Mouse (Mus musculus) heart, embryonic 11.5 days (tissue): ENCODE measurements around the gene Ikzf3. TPM values are rescaled to one million over a fixed set of nuclear protein-coding genes. Genes with fewer than 3 reads are reported as not detected.

Experiments used
- ATAC-seq: fragments of 200-750 bp; cut with Nextera tagmentation; replicated peaks from 2 replicates; pipeline ENCODE4 v1.8.0; 2017; ENCODE audit warnings: moderate library complexity; ENCODE audit not compliant: insufficient number of reproducible peaks, low FRiP score, low TSS enrichment
- H3K27ac ChIP-seq: fragments of 300-500 bp; sonication (generic); 2 replicates; pipeline ENCODE4 v1.5.1; 2014; ENCODE audit warnings: mild to moderate bottlenecking, low read depth, low read length
- H3K27me3 ChIP-seq: fragments of 300-500 bp; sonication (generic); 2 replicates; pipeline ENCODE4 v1.6.1; 2014; ENCODE audit warnings: mild to moderate bottlenecking, low read length, mixed read lengths; ENCODE audit not compliant: control insufficient read depth, insufficient read depth
- H3K36me3 ChIP-seq: fragments of 300-500 bp; sonication (generic); 2 replicates; pipeline ENCODE4 v1.6.1; 2014; ENCODE audit warnings: mild to moderate bottlenecking, low read length, moderate library complexity, mixed read lengths; ENCODE audit not compliant: control insufficient read depth, insufficient read depth
- H3K4me1 ChIP-seq: fragments of 300-500 bp; sonication (generic); 2 replicates; pipeline ENCODE4 v1.6.1; 2014; ENCODE audit warnings: low read length; ENCODE audit not compliant: control insufficient read depth, insufficient read depth
- H3K4me2 ChIP-seq: fragments of 300-500 bp; sonication (generic); 2 replicates; pipeline ENCODE4 v1.6.1; 2014; ENCODE audit warnings: mild to moderate bottlenecking, moderate library complexity
- H3K4me3 ChIP-seq: fragments of 300-500 bp; sonication (generic); 2 replicates; pipeline ENCODE4 v1.5.1; 2014; ENCODE audit warnings: low read depth, low read length
- H3K9ac ChIP-seq: fragments of 300-500 bp; sonication (generic); 2 replicates; pipeline ENCODE4 v1.6.1; 2014; ENCODE audit warnings: mild to moderate bottlenecking, low read depth, low read length, moderate library complexity
- H3K9me3 ChIP-seq: fragments of 300-500 bp; sonication (generic); replicated peaks from 2 replicates; pipeline ENCODE4 v1.6.1; 2016; ENCODE audit warnings: low read length; ENCODE audit not compliant: control insufficient read depth
- WGBS: fragments of 180-500 bp; shearing (Covaris S2); extraction: QIAGEN DNeasy Blood & Tissue Kit; methylation state at CpG from one replicate; pipeline ENCODE4 v1.1.7; 2014; ENCODE audit not compliant: insufficient replicate concordance; 5-methylcytosine and 5-hydroxymethylcytosine counted together
- polyA plus RNA-seq: library from polyadenylated mRNA; unstranded; fragments of >200 nt; fragmentation: Nextera tagmentation; extraction: Ambion mirVana; gene quantifications from 2 replicates; pipeline ENCODE4 v1.2.1, GENCODE M21; 2014

Gene Ikzf3
- polyA plus RNA-seq, 1 experiment from 2014 or later = 0.13 TPM

DNA sequence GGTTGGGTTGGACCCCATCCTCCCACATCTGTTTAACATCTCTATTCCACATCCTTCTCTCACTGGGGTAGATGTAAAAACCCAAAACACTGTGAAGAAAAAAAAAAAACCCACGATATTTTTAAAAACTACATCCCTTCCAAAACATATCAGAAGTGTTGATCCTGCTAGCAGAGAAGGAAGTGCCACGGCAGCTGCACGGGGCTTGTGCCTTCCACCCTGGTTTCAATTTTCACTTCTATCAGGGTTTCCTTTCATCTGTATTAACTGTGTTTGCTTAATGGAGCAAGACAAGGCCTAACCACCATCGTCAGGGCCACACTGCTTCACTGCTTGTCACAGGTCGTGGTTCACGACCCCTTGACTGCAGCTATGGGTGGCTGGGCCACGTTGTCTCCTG lies 52.9 kb downstream of the Ikzf3 start:
- Histone ChIP-seq H3K4me2 (no peak overlapping the region), H3K27ac (no peak overlapping the region), H3K27me3 (no peaks in the 10 kb centered on the region), H3K4me1 (no peaks in the 10 kb centered on the region), H3K9ac (no peak overlapping the region), H3K9me3 (no peaks in the 10 kb centered on the region), H3K36me3 (no peaks in the 10 kb centered on the region), H3K4me3 (no peak overlapping the region)
- ATAC-seq = no peak
- 23% methylated on average over 7 of the region's 7 CpGs for WGBS

DNA sequence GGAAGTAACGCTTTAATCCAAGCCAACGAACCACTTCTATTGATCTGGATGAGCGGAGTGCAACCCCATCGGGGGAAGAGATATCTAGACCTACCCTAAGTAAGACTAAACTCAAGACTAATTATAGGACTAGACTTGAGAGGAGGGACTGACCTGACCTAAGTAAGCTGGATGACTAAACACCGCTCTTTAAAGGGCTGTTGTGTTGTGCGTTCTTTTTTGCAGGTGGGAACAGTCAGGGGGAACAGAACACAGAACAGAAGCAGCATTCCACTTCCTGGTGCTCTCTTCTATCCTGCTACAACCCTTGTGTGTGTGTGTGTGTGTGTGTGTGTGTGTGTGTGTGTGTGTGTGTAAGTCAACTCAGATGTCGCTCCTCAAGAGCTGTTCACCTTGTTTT lies 54.3 kb downstream of the Ikzf3 start:
- H3K9me3 ChIP-seq = no peaks in the 10 kb centered on the region
- no peak for ATAC-seq
- no peak overlapping the region for H3K9ac ChIP-seq
- no peak overlapping the region for H3K4me3 ChIP-seq
- WGBS = 62% methylated on average over 7 of the region's 7 CpGs
- no peak overlapping the region for H3K4me2 ChIP-seq
- H3K36me3 ChIP-seq = no peaks in the 10 kb centered on the region
- no peaks in the 10 kb centered on the region for H3K4me1 ChIP-seq
- H3K27ac ChIP-seq = no peak overlapping the region
- H3K27me3 ChIP-seq = no peaks in the 10 kb centered on the region

DNA sequence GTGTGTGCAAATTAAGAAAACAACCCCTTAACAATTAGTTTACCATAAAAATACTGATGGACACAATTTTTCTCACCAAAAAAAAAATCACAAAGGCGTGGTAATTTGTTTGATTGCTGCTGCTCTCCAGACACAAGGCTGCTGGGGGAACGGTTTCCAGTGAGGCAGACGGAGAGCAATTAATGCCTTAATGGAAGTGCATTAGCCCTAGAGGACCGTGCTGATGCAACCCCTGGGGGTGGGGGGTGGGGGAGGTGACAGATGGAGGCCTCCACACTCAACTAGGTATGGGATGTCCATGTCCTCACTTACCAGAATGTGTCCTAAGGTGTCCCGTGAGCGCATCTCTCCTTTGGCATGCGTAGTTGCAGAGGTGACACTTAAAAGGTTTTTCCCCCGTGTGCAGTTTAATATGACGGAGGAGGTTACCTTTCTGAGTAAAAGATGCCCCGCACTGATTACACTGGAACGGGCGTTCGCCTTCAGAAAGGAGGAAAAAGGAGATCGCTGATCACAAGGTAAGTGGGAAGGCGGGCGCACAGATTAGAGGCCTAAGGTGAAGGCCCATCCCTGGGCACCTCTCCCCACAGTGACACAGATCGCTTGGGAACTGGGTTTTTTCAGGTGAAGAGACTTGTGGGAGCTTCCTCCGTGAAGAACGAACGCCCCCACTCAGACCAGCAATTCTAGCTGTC lies 57.1 kb downstream of the Ikzf3 start:
- ATAC-seq = no peak
- Histone ChIP-seq H3K4me2 (no peak overlapping the region), H3K4me1 (no peaks in the 10 kb centered on the region), H3K27me3 (no peaks in the 10 kb centered on the region), H3K36me3 (no peaks in the 10 kb centered on the region), H3K9ac (no peak overlapping the region), H3K4me3 (no peak overlapping the region), H3K9me3 (no peaks in the 10 kb centered on the region), H3K27ac (no peak overlapping the region)
- WGBS = 71% methylated on average over 20 of the region's 20 CpGs

DNA sequence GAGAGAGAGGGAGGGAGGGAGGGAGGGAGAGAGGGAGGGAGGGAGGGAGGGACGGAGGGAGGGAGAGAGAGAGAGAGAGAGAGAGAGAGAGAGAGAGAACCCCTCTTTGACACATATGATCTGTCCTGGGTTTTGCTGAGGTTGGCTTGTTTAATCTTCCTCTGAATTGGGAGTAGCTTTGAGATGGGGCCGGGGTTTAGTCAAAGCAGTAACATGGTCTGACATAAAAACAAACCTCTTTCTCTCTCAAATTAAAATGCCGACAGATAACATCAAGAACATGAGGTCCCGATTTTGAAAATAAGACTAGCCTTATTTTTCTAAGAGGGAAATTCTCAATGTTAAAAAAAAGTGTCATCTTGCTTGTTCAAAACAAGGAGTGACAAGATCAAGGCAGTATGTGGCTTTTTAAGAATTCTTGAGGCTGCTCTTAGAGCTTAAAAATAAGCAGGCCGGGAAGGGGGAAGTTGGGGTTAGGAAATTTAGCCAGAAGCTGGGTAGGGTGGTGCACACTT lies 58.2 kb downstream of the Ikzf3 start:
- Histone ChIP-seq H3K9me3 (no peaks in the 10 kb centered on the region), H3K36me3 (no peaks in the 10 kb centered on the region), H3K27me3 (no peaks in the 10 kb centered on the region), H3K27ac (no peak overlapping the region), H3K4me2 (no peak overlapping the region), H3K4me3 (no peak overlapping the region), H3K9ac (no peak overlapping the region), H3K4me1 (no peaks in the 10 kb centered on the region)
- no peak for ATAC-seq
- WGBS = 64% methylated on average over 5 of the region's 5 CpGs

GRCm38 (mm10) chr11:98485749-98486148 lies 60.1 kb downstream of the Ikzf3 start:
- Histone ChIP-seq H3K4me1 (no peaks in the 10 kb centered on the region), H3K27ac (no peak overlapping the region), H3K9ac (no peak overlapping the region), H3K27me3 (no peaks in the 10 kb centered on the region), H3K4me3 (no peak overlapping the region), H3K4me2 (no peak overlapping the region), H3K9me3 (no peaks in the 10 kb centered on the region), H3K36me3 (no peaks in the 10 kb centered on the region)
- ATAC-seq = no peak
- 81% methylated on average over 2 of the region's 2 CpGs for WGBS

- ATAC-seq = no peak
These were observed 63.8 kb downstream of the Ikzf3 start for GRCm38 (mm10) chr11:98482067-98482466.

GRCm38 (mm10) chr11:98481231-98481630 lies 64.6 kb downstream of the Ikzf3 start:
- Histone ChIP-seq H3K27ac (no peak overlapping the region), H3K4me2 (no peak overlapping the region), H3K4me3 (no peak overlapping the region), H3K36me3 (no peaks in the 10 kb centered on the region), H3K9me3 (no peaks in the 10 kb centered on the region), H3K4me1 (no peaks in the 10 kb centered on the region), H3K27me3 (no peaks in the 10 kb centered on the region), H3K9ac (no peak overlapping the region)
- 68% methylated on average over 6 of the region's 6 CpGs for WGBS
- no peak for ATAC-seq

More at GRCm38 (mm10) chr11:98482067-98482466, 63.8 kb downstream of the Ikzf3 start:
- Histone ChIP-seq H3K4me1 (no peaks in the 10 kb centered on the region), H3K4me2 (no peak overlapping the region), H3K36me3 (no peaks in the 10 kb centered on the region), H3K9ac (no peak overlapping the region), H3K4me3 (no peak overlapping the region), H3K27ac (no peak overlapping the region), H3K9me3 (no peaks in the 10 kb centered on the region), H3K27me3 (no peaks in the 10 kb centered on the region)
- 79% methylated on average over 10 of the region's 10 CpGs for WGBS

DNA sequence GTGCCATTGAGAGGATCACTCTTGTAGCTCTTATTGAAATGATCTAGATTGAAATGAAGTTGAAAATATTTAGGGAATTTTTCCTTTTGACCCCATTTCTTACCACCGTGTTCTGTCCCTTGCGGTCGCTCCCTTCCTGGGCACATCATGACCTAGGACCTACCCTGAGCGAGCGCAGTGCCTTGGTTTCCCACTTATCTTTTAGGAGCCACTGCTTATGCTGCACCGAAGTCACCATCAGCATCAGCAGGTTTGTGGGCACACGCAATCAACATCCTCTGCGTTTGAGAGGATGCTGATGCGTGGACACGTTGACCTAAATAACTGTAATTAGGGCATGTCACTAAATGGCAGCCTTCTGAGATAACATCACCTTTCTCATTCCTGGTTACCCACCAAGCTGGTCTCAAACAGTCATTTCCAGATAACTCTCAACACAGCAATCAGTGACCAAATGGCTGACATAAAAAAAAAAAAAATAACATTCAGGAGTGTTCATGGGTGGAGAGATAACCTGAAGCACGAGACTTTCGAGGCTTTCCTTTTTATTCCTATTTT lies 65.8 kb downstream of the Ikzf3 start:
- H3K9ac ChIP-seq = no peak overlapping the region
- 76% methylated on average over 12 of the region's 12 CpGs for WGBS
- no peaks in the 10 kb centered on the region for H3K9me3 ChIP-seq
- no peak overlapping the region for H3K27ac ChIP-seq
- no peaks in the 10 kb centered on the region for H3K27me3 ChIP-seq
- no peaks in the 10 kb centered on the region for H3K36me3 ChIP-seq
- H3K4me1 ChIP-seq = no peaks in the 10 kb centered on the region
- no peak for ATAC-seq
- H3K4me3 ChIP-seq = no peak overlapping the region
- H3K4me2 ChIP-seq = no peak overlapping the region
